9 mouse cellular contexts compared by ENCODE assay signal in genomic region chr17:12782861-12783847, GRCm38 (mm10). TPM values are rescaled to one million over a fixed set of nuclear protein-coding genes. Genes with fewer than 3 reads are reported as not detected.
DNase-seq lines count a peak whose midpoint lies in the region; ATAC-seq lines count a peak whose summit lies in the region.
"Had no signal": no experiment of that assay in that cellular context is flagged by ENCODE, and none has a peak within 500 bp of the region (broad histone marks: within the 10 kb centered on the region; RNA-seq: fewer than 3 reads in every experiment).

No protein-coding gene starts in this region.

- H3K4me2 ChIP-seq in heart, embryonic 12.5 days: no peak overlapping the region
- H3K4me2 ChIP-seq: neural tube, embryonic 12.5 days had no signal

- DNase-seq in heart, postnatal 36 days: no peak
- DNase-seq in MEL-GATA-1-ER (ENCODE audit: extremely low read depth, low read depth) (peak; percentile 10), MN1 (ENCODE audit: low spot score) (no peak)
- DNase-seq in retina, postnatal 1 day: no peak
- no peak for DNase-seq in layer of hippocampus, postnatal 10 days (ENCODE audit: low spot score in 2 of 2)

- peak overlapping the region; percentile 43; the same call in 1 of the 2 replicates for H3K9ac ChIP-seq in heart, embryonic 12.5 days
- H3K9ac ChIP-seq: neural tube, embryonic 12.5 days had no signal

- no peaks in the 10 kb centered on the region for H3K27me3 ChIP-seq in heart, embryonic 12.5 days (replicated peaks)
- H3K27me3 ChIP-seq: neural tube, embryonic 12.5 days had no signal

- H3K27ac ChIP-seq in heart, embryonic 12.5 days (ENCODE audit: poor library complexity, severe bottlenecking): peak overlapping the region; percentile 79
- H3K27ac ChIP-seq: neural tube, embryonic 12.5 days had no signal

- no peaks in the 10 kb centered on the region for H3K9me3 ChIP-seq in heart, embryonic 12.5 days (replicated peaks)
- H3K9me3 ChIP-seq: neural tube, embryonic 12.5 days had no signal

- WGBS in heart, embryonic 12.5 days: 48% methylated on average over 11 of the region's 11 CpGs

- intact Hi-C loops in heart, postnatal 36 days (cut with DNase I): no loop called here

- H3K36me3 ChIP-seq in heart, embryonic 12.5 days: peaks cover 47% of the 10 kb centered on the region
- H3K36me3 ChIP-seq: neural tube, embryonic 12.5 days had no signal

- no peak overlapping the region for H3K4me3 ChIP-seq in heart, embryonic 12.5 days
- H3K4me3 ChIP-seq: neural tube, embryonic 12.5 days had no signal

- no peak for ATAC-seq in heart, embryonic 12.5 days (ENCODE audit: insufficient number of reproducible peaks, low FRiP score)
- peak; percentile 83 for ATAC-seq in inflammation-experienced regulatory T-cells, adult 6 months
- ATAC-seq in neutrophil, adult 5-6 weeks (ENCODE audit: extremely low read depth, insufficient number of reproducible peaks, low FRiP score, poor library complexity, severe bottlenecking): peak; percentile 64

- H3K4me1 ChIP-seq in heart, embryonic 12.5 days (replicated peaks): peaks cover 58% of the 10 kb centered on the region

RNA-seq across cellular contexts. Expression of gene Igf2r, which starts 13.7 kb away (rescaled TPM):
- polyA plus RNA-seq in heart, embryonic 12.5 days (2016; fragmentation: Nextera tagmentation; extraction: Ambion mirVana): 293 and 312 TPM in 2 replicates
- total RNA-seq in heart, postnatal 36 days (2021): 100 to 1,000 TPM; 109 to 113 TPM
- polyA plus RNA-seq in inflammation-experienced regulatory T-cells, adult 6 months (2017; shearing (Covaris generic)): 10 to 100 TPM; 14.8 to 40.1 (median 36.0) TPM
- 19.9 and 20.5 TPM in 2 replicates for total RNA-seq in neutrophil, adult 5-6 weeks (2017)
- 10 to 100 TPM; 25.5 to 27.7 TPM for total RNA-seq in layer of hippocampus, postnatal 10 days (2021)
